Mouse (Mus musculus): ENCODE measurements around the gene Sectm1b. TPM values are rescaled to one million over a fixed set of nuclear protein-coding genes. Genes with fewer than 3 reads are reported as not detected.
"Not testable (repeated sequence)": the region's sequence is repeated elsewhere in the genome, so short reads cannot be mapped to it uniquely, and the experiment has no call there.

Sectm1b gene
- polyA plus RNA-seq, 1 experiment from 2014 or later = not detected

DNA sequence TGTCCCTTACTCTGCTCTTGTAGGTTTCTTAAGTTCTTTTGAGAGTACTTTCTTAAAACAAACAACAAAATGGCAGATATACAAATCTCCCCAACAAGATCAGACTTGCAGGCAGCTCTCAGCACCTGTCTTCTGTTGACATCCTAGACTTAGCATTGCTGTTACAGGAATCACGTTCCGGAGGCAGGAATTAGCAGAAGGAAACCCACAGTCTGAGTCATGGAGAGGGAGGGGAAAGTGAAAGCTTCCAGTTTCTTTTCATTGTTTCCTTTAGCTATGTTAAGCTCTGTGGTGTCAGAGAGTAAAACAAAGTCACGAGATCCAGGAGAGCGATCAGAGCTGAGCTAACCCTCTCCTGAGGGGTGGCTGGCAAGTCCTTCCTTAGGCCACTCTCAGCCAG lies 27.6 kb upstream of the Sectm1b start:
- WGBS = 55% methylated on average over 4 of the region's 4 CpGs
- ATAC-seq (replicated peaks; ENCODE audit: insufficient number of reproducible peaks, insufficient read depth, low FRiP score, low read depth) = no peak
- Histone ChIP-seq H3K4me2 (no peak overlapping the region), H3K9ac (no peak overlapping the region), H3K4me3 (no peak overlapping the region), H3K9me3 (replicated peaks) (no peaks in the 10 kb centered on the region), H3K27me3 (no peaks in the 10 kb centered on the region), H3K27ac (no peak overlapping the region), H3K4me1 (replicated peaks) (0 out of 2 replicates have a peak, but pooled peaks cover 7% of the 10 kb centered on the region), H3K36me3 (no peaks in the 10 kb centered on the region)

DNA sequence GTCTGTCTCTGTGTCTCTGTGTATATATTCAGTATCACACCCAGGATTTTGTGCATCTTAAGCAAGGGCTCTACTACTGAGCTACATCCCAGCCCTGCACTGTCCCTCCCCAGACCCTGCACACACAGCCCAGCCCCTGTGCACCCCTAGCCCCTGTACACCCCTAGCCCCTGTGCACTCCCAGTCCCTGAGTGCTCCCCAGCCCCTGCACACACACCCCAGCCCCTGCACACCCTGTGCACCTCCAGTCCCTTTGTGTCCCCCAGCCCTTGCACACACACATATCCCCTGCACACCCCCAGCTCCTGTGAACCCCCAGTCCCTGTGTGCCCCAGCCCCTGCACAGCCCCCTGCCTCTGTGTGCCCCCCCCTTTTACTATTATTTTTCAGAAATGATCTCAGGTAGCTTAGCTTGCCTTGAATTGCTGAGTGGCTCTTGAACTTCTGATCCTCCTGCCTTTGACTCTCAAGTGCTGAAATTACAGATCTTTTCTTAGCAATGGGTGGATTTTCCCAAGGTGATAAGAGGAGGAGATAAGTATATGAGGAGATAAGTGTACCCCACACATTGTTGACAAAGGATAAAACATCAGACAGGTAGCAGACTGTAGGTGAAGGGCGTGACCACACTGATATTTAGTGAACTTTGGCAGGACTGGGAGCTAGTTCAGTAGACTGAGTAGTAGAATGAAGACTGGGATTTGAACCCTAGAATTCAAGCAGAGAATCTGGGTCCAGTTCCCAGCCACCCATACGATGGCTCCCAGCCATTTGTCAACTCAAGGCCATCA lies 26.6 kb upstream of the Sectm1b start:
- Histone ChIP-seq H3K4me2 (no peak overlapping the region), H3K9ac (no peak overlapping the region), H3K4me1 (replicated peaks) (0 out of 2 replicates have a peak, but pooled peaks cover 7% of the 10 kb centered on the region), H3K36me3 (no peaks in the 10 kb centered on the region), H3K4me3 (no peak overlapping the region), H3K27me3 (no peaks in the 10 kb centered on the region), H3K9me3 (replicated peaks) (no peaks in the 10 kb centered on the region), H3K27ac (no peak overlapping the region)
- no peak for ATAC-seq (replicated peaks; ENCODE audit: insufficient number of reproducible peaks, insufficient read depth, low FRiP score, low read depth)
- 83% methylated on average over 2 of the region's 2 CpGs for WGBS

DNA sequence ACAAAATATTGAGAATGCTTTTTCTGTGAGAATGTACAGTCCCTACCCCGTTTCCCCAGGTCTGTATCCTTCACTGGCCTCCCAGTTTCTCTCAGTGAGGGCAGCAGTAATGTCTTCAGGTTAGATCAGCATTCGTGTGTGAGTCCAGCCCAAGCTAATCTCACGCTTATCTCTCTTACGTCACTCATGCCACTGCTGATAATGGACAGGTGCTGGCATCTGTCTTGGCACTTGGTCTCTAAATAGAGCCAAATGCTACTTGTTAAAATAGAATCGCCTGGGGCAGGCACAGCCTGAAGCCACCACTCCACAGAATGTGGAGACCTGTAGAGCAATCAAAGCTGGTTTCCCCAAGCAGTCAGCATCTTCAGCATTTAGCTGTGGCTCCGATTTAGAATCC lies 25.6 kb upstream of the Sectm1b start:
- no peak overlapping the region for H3K4me2 ChIP-seq
- H3K9me3 ChIP-seq (replicated peaks) = no peaks in the 10 kb centered on the region
- H3K9ac ChIP-seq = no peak overlapping the region
- no peak for ATAC-seq (replicated peaks; ENCODE audit: insufficient number of reproducible peaks, insufficient read depth, low FRiP score, low read depth)
- 38% methylated on average over 6 of the region's 6 CpGs for WGBS
- no peaks in the 10 kb centered on the region for H3K27me3 ChIP-seq
- H3K4me3 ChIP-seq = no peak overlapping the region
- H3K4me1 ChIP-seq (replicated peaks) = 0 out of 2 replicates have a peak, but pooled peaks cover 7% of the 10 kb centered on the region
- H3K27ac ChIP-seq = no peak overlapping the region
- no peaks in the 10 kb centered on the region for H3K36me3 ChIP-seq

DNA sequence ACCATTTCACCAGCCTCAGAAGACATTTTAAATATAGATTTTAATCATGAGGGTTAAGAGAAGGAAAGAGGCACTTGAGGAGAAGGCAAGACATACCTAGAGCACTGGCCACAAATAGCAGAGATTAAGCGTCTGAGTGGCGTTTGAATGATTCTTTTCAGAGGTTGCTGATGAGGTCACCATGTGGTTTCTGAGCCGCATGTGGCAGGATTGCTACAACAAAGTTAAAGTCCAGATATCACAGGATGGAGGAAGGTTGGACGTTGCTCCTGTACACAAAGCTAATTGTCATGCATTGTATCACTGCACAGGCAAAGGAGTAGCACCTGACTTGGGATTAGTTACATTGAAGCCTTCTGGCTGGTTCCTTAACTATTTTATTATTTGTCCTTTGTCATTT lies 22.9 kb upstream of the Sectm1b start:
- 29% methylated on average over 4 of the region's 4 CpGs for WGBS
- Histone ChIP-seq H3K4me1 (replicated peaks) (0 out of 2 replicates have a peak, but pooled peaks cover 7% of the 10 kb centered on the region), H3K27me3 (no peaks in the 10 kb centered on the region), H3K4me2 (no peak overlapping the region), H3K9me3 (replicated peaks) (no peaks in the 10 kb centered on the region), H3K36me3 (no peaks in the 10 kb centered on the region), H3K27ac (no peak overlapping the region), H3K9ac (no peak overlapping the region), H3K4me3 (no peak overlapping the region)
- ATAC-seq (replicated peaks; ENCODE audit: insufficient number of reproducible peaks, insufficient read depth, low FRiP score, low read depth) = no peak

DNA sequence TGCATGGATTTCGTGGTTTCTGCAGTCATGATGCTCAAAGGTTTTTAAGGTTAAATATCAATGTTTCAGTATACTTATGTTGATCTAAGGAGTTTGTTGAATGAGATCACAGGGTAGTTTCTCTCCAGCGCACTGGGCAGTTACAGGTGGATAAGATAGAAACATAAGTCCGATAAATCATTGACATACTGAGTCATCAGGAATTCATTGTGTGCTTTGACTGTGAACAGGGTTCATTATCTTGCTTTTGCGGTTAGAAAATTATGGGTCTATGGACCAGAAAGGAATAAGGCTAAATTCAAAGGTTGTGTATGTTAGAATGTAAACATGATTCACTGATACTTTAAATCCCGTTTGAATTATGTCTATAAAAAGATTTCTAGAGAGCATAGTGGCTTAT lies 21.8 kb upstream of the Sectm1b start:
- H3K4me3 ChIP-seq = no peak overlapping the region
- WGBS = 63% methylated on average over 5 of the region's 5 CpGs
- ATAC-seq (replicated peaks; ENCODE audit: insufficient number of reproducible peaks, insufficient read depth, low FRiP score, low read depth) = no peak
- H3K36me3 ChIP-seq = no peaks in the 10 kb centered on the region
- no peak overlapping the region for H3K27ac ChIP-seq
- no peak overlapping the region for H3K9ac ChIP-seq
- no peaks in the 10 kb centered on the region for H3K9me3 ChIP-seq (replicated peaks)
- H3K27me3 ChIP-seq = no peaks in the 10 kb centered on the region
- H3K4me1 ChIP-seq (replicated peaks) = 0 out of 2 replicates have a peak, but pooled peaks cover 7% of the 10 kb centered on the region
- no peak overlapping the region for H3K4me2 ChIP-seq

DNA sequence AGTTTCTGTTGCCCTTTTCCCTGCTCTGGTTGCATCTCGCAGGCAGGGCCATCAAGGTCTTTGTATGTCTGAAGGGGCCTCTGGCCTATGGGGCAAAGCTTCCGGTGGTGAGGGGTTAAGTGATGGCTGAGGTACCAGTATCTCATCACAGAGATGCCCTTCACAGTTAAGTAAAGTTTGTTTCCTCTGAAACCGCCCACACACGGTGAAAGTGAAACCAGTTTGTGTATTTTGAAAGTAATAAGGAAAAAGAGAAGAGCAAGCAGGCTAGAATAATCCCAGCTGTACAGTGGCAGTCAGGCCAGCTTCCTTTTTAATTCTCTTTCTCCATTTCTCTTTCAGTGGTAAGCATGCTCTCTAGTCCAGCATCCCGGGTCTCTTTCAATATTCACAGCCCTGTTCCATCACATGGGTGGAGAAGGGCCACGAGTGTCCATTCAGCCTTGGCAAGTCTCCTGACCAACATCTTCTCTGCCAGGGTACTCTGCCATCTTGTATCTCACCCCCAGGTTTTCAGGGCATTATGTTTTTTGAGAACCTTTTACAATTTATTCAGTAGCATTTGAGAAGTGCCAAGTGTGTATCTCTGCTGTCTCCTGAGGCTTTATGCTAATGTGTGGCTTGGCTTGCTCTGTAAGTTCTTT lies 19.6 kb upstream of the Sectm1b start:
- H3K9ac ChIP-seq = no peak overlapping the region
- 62% methylated on average over 6 of the region's 6 CpGs for WGBS
- H3K27me3 ChIP-seq = no peaks in the 10 kb centered on the region
- no peaks in the 10 kb centered on the region for H3K9me3 ChIP-seq (replicated peaks)
- ATAC-seq (replicated peaks; ENCODE audit: insufficient number of reproducible peaks, insufficient read depth, low FRiP score, low read depth) = no peak
- H3K4me1 ChIP-seq (replicated peaks) = 0 out of 2 replicates have a peak, but pooled peaks cover 3% of the 10 kb centered on the region
- no peak overlapping the region for H3K4me3 ChIP-seq
- H3K27ac ChIP-seq = no peak overlapping the region
- H3K36me3 ChIP-seq = no peaks in the 10 kb centered on the region
- no peak overlapping the region for H3K4me2 ChIP-seq

DNA sequence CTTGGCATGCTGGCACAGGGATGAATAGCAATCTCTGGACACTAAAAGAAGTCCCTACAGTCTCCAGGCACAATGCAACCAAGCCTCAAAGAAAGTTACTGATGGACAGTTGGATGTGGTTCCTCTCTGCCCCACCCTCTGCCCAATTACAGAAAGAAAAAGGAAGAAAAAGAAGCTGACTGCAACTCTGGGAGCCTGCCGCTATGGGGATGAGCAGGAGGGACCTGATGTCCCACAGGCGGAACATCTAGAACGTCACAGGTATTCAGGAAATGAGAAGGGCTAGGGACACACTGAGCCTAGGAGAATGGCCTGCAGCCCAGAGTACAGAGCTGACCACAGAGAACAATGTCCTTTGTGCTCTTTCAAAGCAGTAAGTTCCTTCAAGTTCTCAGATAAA lies 18.9 kb upstream of the Sectm1b start:
- no peak overlapping the region for H3K27ac ChIP-seq
- H3K9me3 ChIP-seq (replicated peaks) = no peaks in the 10 kb centered on the region
- ATAC-seq (replicated peaks; ENCODE audit: insufficient number of reproducible peaks, insufficient read depth, low FRiP score, low read depth) = no peak
- H3K27me3 ChIP-seq = no peaks in the 10 kb centered on the region
- H3K9ac ChIP-seq = no peak overlapping the region
- 80% methylated on average over 3 of the region's 3 CpGs for WGBS
- 0 out of 2 replicates have a peak, but pooled peaks cover 3% of the 10 kb centered on the region for H3K4me1 ChIP-seq (replicated peaks)
- no peaks in the 10 kb centered on the region for H3K36me3 ChIP-seq
- no peak overlapping the region for H3K4me2 ChIP-seq
- no peak overlapping the region for H3K4me3 ChIP-seq

DNA sequence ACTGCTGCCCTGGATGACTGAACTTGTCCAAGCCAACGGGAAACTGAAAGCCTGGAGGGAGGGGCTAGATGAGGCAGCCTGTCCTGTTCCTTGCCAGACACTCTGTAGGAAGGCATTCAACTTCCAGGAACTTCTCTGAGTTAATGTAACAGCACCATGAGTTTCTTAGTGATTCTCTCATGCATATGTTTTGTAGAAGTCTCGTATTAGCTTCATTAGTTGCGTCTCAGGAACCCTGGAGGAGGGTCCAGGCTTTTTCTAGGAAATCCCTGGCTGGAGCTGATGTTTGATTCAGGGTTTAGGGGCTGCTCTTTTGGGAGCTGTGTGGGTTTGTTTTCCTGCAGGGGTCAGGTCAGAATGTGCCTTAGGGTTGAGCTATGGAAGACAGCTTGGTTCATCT lies 17.8 kb upstream of the Sectm1b start, which contains the start of gene Sectm1a:
Gene Sectm1a (minus strand): TSS at position 101 of the 400 bp plus-strand sequence.
- 70% methylated on average over 3 of the region's 3 CpGs for whole genome bisulfite sequencing
- Histone ChIP-seq H3K27me3 (no peaks in the 10 kb centered on the region), H3K36me3 (no peaks in the 10 kb centered on the region), H3K27ac (no peak within 1 kb of the TSS), H3K4me3 (no peak within 1 kb of the TSS), H3K9ac (no peak within 1 kb of the TSS), H3K4me1 (replicated peaks) (no peaks in the 10 kb centered on the region), H3K4me2 (no peak within 1 kb of the TSS), H3K9me3 (replicated peaks) (no peaks in the 10 kb centered on the region)
- no peak for ATAC-seq (replicated peaks; ENCODE audit: insufficient number of reproducible peaks, insufficient read depth, low FRiP score, low read depth)

DNA sequence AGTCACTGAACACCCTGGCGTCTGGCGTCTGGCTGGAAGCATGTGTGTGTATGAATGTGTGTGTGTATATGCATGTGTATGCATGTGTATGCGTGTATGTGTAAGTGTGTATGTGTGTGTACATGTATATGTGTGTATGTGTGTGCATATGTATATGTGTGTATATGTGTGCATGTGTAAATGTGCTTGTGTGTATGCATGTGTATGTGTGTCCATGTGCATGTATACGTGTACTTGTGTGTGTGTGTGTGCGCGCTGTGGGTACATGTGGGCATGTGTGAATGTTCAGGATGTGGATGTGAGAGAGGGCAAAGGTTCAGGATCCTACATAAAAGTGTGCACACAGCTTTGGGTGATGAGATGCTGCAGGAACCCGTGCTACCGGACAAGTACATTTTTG lies 17.0 kb upstream of the Sectm1b start:
- ATAC-seq (replicated peaks; ENCODE audit: insufficient number of reproducible peaks, insufficient read depth, low FRiP score, low read depth) = no peak
- H3K9ac ChIP-seq = no peak overlapping the region
- H3K4me2 ChIP-seq = no peak overlapping the region
- H3K36me3 ChIP-seq = no peaks in the 10 kb centered on the region
- H3K27me3 ChIP-seq = no peaks in the 10 kb centered on the region
- 88% methylated on average over 8 of the region's 8 CpGs for WGBS
- H3K27ac ChIP-seq = no peak overlapping the region
- H3K9me3 ChIP-seq (replicated peaks) = no peaks in the 10 kb centered on the region
- H3K4me3 ChIP-seq = no peak overlapping the region
- H3K4me1 ChIP-seq (replicated peaks) = no peaks in the 10 kb centered on the region

DNA sequence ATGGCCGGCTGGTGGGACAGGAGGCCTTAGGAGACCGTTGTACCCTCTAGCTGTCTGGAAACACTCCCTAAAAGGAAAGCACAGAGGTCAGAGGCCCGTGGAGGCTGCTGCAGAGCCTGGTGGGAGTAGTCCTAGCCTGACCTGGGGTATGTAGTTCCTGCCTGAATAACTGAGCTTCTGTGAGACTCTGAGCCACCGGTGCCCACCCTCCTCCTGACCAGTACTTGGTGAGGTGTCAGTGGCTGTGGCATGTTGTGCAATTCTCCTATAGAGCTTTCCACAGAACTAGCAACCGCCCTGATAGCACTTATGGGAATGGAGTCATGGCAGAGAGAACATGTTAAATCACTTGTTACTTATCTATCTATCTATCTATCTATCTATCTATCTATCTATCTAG lies 12.3 kb upstream of the Sectm1b start:
- no peak overlapping the region for H3K9ac ChIP-seq
- no peaks in the 10 kb centered on the region for H3K36me3 ChIP-seq
- no peak overlapping the region for H3K27ac ChIP-seq
- no peak overlapping the region for H3K4me3 ChIP-seq
- no peak for ATAC-seq (replicated peaks; ENCODE audit: insufficient number of reproducible peaks, insufficient read depth, low FRiP score, low read depth)
- H3K9me3 ChIP-seq (replicated peaks) = no peaks in the 10 kb centered on the region
- H3K4me1 ChIP-seq (replicated peaks) = no peaks in the 10 kb centered on the region
- no peak overlapping the region for H3K4me2 ChIP-seq
- WGBS = 68% methylated on average over 5 of the region's 5 CpGs
- no peaks in the 10 kb centered on the region for H3K27me3 ChIP-seq

DNA sequence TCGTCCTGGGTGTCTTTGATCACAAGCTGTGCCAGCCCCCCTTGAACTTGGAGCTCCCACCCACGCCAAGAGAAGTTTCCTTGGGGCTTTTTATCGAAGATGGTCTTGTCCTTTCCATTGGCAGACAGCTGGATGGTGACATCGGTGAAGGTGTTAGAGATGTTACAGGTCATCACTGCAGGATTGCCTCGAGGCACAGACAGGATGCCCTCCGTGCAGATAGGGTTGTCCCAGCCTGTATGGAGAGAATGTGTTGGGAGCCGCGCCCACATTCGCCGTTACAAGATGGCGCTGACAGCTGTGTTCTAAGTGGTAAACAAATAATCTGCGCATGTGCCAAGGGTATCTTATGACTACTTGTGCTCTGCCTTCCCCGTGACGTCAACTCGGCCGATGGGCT lies 6.3 kb upstream of the Sectm1b start:
- H3K36me3 ChIP-seq; H3K27ac ChIP-seq; H3K4me2 ChIP-seq; H3K9me3 ChIP-seq (replicated peaks); H3K9ac ChIP-seq; H3K27me3 ChIP-seq; H3K4me3 ChIP-seq; ATAC-seq (replicated peaks; ENCODE audit: insufficient number of reproducible peaks, insufficient read depth, low FRiP score, low read depth); H3K4me1 ChIP-seq (replicated peaks): not testable (repeated sequence)
- whole genome bisulfite sequencing = 90% methylated on average over 12 of the region's 16 CpGs
